Mouse (Mus musculus) thymus, postnatal 14 days (tissue): ENCODE measurements around the gene Polr2e.

ENCODE experiments used
- DNase-seq: peaks from one replicate; pipeline ENCODE4 v3.0.0; 2021

Polr2e gene

GRCm38 (mm10) chr10:80033511-80034391 lies 5.8 kb downstream of the Polr2e start:
- peak; percentile 53 for DNase-seq

- DNase-seq = no peak
Observed at GRCm38 (mm10) chr10:80032799-80033480, 6.7 kb downstream of the Polr2e start.

- DNase-seq = no peak
Observed at GRCm38 (mm10) chr10:80030736-80031135, 8.9 kb downstream of the Polr2e start.

DNA sequence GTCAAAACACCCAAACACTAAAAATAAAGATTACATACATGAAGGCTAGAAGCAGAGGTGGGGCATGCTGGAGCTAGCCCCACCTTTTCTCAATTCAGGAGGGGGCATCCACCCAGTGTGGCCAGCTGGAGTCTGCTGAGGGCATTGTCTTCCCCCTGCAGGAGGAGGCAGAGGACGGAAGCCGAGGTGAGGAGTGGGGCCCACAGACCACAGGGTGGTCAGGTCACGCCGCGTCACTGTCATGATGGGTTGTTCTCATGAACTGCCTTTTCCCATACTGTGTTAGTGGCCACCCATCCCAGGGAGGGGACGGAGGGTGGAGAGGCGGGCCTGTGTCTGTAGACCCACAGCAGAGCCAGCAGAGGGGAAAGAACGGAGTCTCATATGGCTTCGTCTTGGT lies 9.4 kb downstream of the Polr2e start:
- no peak for DNase-seq

DNA sequence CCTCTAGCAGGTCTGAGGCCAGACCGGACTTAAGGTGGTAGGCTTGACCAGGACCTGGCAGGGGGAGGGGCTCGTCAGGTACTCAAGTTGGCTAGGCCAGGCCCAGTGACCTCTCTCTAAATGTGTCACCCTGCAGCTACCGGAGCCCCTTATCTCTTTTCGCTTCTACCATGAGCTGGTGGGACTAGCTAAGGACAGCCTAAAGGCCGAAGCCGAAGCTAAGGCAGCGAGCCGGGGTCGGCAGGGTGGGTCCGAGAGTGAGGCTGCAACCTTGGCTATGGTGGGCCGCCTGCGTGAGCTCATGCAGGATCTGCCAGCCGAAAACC lies 11.1 kb downstream of the Polr2e start:
- DNase-seq = no peak

DNA sequence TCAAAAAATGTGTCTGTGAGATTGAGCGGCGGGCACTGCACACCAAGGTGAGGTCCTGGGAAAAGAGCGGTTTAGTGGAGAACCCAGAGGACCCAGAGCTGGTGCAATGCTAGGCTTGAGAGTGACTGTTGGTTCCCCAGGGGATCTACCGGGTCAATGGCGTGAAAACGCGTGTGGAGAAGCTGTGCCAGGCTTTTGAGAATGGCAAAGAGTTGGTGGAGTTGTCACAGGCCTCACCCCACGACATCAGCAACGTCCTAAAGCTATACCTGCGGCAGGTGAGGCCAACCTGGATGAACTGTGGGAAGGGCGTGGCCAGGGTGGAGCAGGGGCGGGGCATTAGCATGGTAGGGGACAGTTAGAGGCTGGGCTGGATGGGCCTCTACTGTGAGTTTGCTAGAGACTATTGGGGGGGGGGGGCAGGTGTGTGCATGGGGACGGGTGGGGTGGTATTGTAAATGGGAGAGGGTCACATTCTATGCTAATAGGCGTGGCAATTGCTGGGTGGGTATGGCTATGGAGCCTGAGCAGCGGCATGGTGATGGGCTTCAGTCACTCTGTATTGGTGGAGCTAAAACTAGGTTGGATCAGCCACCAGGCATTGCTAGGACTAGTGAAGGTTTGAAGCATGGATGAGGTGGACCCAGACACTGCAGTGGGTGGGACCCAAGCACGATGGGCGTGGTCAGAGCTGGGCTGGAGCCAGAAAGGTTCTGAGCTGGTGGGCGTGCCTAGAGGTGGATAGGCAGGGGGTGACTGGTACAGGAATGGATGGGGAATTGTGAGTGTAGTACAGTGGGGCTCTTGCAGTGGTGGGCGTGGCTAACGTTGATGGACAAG lies 11.7 kb downstream of the Polr2e start:
- peak; percentile 33 for DNase-seq

- DNase-seq = peak; percentile 65
Observed at GRCm38 (mm10) chr10:80025889-80026288, 13.7 kb downstream of the Polr2e start.

DNA sequence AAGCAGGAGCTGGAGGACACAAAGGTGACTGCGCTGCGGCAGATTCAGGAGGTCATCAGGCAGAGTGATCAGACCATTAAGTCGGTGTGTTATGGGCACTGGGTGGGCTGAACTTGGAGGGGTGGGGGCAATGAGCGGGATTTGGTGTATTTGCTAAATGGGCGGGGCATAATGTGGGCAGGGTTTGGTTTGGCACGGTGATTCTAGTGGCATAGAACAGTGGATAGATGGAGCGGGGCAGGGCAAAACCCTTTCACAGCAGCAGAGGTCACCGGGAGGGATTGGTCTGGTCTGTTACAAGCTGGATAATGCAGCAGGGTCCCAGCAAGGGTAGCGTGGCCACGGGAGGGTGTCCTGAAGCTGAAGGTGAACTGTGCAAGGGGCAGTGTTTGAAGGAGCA lies 14.1 kb downstream of the Polr2e start:
- no peak for DNase-seq

- peak; percentile 58 for DNase-seq
Observed at GRCm38 (mm10) chr10:80025044-80025347, 14.6 kb downstream of the Polr2e start.

- DNase-seq = peak; percentile 88
Observed at GRCm38 (mm10) chr10:80024229-80025043, 15.2 kb downstream of the Polr2e start.

DNA sequence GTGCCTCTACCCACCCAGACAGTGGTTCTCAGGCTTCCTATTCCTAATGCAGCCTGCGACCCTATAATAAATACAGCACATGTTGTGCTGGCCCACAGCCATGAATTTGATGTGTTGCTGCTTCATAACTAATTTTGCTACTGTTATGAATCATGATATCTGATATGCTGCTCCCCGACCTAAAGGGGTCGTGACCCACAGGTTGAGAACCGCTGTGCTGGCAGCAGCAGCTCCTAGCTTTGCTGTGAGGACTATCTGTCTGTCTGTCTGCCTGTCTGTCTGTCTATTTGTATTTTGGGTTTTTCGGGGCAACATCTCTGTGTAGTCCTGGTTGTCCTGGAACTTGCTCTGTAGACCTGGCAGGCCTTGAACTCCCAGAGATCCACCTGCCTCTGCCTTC lies 15.8 kb downstream of the Polr2e start:
- DNase-seq = no peak

GRCm38 (mm10) chr10:80022806-80023205 lies 16.8 kb downstream of the Polr2e start:
- DNase-seq = peak; percentile 37

DNA sequence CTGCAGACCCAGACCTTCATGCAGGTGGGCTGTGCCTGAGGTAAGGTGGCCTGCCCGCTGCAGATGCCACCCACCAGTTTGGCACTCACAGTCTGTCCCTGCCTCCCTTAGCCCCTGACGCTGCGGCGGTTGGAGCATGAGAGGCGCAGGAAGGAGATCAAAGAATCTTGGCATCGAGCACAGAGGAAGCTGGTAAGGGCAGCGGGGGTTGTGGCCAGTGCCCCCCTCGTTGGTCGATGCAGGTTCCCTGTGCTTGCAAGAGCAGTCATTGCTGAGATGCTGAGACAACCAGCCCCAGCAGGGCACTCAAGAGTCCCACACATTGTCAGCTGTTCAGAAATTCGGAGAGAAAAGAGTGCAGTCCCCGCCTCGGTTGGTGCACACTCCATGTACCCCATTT lies 17.4 kb downstream of the Polr2e start:
- peak; percentile 69 for DNase-seq

GRCm38 (mm10) chr10:80021320-80021641 lies 18.3 kb downstream of the Polr2e start:
- no peak for DNase-seq

DNA sequence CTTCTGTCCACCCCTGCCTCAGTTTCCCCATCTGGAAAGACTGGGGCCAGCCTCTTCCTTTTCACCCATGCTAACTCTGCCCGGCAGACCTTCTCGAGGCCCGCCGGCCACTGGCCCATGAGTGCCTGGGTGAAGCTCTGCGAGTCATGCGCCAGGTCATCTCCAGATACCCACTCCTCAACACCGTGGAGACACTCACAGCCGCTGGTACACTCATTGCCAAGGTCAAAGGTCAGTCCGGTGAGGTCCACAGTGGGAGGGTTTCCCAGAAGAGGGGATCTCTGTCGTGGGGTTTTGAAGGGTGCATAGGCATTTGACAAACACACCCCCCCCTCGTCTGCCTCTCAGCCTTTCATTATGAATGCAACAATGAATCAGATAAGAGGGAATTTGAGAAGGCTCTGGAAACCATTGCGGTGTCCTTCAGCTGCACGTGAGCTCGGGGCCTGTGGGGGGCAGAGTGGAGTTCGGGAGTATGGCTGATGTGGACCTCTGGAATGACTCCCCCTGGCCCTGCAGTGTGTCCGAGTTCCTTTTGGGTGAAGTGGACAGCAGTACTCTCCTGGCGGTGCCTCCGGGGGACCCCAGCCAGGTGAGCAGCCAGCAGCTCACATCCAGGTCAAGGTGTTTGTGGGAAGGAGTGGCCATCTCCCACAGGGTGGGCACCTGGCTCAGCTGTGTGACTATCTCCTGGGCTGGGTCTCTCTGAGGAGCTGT lies 18.8 kb downstream of the Polr2e start:
- DNase-seq = peak; percentile 28

GRCm38 (mm10) chr10:80020191-80020590 lies 19.4 kb downstream of the Polr2e start:
- no peak for DNase-seq

DNA sequence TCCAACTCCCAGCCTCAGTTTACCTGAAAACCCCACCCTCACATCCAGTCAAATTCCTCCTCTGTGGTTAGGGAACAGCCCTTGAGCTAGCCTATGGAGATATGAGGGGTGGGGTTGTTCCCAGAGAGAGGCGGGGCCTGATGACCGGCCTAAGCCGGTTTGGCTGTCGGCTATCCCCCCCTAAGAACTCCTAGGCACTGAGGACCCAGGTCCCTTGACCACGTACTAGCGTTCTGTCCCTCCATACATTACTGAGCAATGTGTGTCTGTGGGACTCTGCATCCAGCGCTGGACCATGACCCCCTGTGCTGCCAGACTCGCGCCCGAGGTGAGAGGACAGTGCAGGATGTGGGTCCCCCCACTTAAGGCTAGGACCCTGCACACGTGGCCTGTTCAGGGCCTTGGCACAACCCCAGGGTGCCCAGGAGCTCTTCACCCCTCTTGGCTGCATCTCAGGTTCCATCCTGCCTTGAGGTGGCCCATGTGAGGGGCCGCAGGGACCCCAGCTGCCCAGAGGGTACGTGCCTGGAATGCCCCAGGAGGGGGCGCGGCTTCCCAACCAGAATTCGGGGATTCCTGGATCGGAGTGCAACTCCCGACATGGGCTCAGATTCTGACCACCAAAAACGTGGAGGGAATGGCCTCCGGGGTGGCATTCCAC lies 20.0 kb downstream of the Polr2e start:
- DNase-seq = peak; percentile 28

DNA sequence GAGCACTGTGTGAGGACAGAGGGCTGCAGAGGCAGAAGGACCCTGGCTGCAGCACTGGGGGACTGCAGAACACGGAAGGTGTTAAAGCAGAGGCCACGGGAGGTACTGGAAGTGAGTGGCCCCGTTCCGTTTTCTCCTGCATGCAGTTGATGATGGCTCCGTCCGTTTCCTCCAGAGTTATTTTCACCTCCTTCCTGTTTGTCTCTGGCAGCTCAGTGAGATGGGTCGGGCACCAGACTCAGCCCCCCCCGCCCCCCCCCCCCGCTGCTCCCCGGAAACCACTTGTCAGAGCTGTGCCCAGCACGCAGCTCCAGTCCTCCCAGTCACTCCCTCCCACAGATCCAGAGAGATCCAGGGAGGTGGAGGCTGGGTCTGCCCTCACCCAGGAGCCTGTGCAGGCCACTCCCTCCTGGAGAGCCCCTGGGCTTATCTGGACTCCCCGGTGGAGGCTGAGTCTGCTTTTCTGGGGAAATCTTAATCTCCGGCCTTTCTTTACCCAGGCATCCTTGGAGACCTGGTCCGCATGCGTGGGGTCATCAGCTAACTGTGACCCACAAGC lies 20.8 kb downstream of the Polr2e start:
- DNase-seq = peak; percentile 74

DNA sequence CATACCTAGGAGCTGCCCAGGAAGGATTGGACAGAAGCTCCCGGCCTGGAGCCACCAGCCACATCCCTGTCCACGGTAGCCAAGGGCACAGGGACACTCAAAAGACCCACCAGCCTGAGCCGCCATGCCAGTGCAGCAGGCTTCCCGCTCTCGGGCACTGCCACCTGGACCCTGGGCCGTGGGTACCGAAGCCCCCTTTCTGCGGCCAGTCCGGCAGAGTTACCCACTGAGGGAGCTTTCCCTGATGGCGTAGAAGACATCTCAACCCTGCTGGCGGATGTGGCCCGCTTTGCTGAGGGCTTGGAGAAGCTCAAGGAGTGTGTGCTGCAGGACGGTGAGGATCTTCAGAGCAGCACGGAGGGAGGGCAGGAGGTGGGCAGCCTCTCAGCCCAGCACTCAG lies 21.8 kb downstream of the Polr2e start:
- DNase-seq = peak; percentile 76

DNA sequence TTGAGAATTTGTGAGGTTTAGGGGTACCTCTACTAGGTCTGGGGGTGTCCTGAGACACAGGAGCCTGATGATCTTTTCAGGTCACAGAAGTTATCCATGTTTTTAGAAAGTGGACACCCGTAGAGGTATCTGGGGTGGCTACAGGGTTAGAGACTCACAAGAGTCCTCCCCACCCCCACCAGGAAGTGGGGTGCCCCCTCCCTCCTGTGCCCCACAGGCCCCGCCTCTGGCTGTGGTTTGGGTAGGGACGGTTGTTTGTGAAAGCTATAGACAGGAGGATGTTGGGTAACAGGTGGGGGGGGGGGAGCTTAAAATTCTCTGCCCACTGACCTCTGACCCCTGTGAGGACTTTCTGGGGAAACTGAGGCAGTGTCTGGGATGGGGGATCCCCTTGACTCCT lies 22.2 kb downstream of the Polr2e start:
- DNase-seq = peak; percentile 98

DNA sequence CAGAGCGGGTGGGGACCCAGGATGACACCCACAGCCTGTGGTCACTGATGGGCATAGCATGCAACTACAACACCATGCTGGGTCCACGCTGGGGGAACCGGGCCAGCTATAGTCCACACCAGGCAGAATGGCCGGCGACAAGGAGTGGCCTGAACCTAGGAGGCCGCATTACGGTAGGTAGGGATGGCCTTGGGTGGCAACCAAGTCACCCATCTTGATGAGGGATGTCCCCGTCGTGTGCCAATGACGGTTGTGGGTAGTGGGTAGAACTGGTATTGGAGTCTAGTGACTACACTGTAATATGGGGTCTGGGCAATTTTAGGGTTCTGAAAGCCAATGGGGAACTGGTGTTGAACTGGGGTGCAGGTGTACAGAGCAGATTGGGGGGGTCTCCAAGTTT lies 22.7 kb downstream of the Polr2e start:
- no peak for DNase-seq
